In genomic region chrX:73965307-73965706, GRCm38 (mm10) we compare ENCODE assay signal across 7 mouse cellular contexts. TPM values are rescaled to one million over a fixed set of nuclear protein-coding genes. Genes with fewer than 3 reads are reported as not detected.
DNase-seq lines count a peak whose midpoint lies in the region; ATAC-seq and TF ChIP-seq lines count a peak whose summit lies in the region.

No protein-coding gene starts in this region.

- no peak for TF ChIP-seq CTCF in E14TG2a.4 (conservative IDR thresholded peaks at IDR 0.05; ENCODE audit: low read length)
- TF ChIP-seq CTCF in embryonic fibroblast, embryonic 13.5 days (IDR thresholded peaks at IDR 0.05; ENCODE audit: borderline replicate concordance, insufficient read depth, low read length): no peak
- no peak for TF ChIP-seq CTCF in spleen, adult 2 months (IDR thresholded peaks at IDR 0.05; ENCODE audit: extremely low read depth, insufficient read depth, insufficient read length, insufficient replicate concordance)

- peaks cover 44% of the 10 kb centered on the region for H3K36me3 ChIP-seq in E14TG2a.4 (ENCODE audit: insufficient read depth, low read length)
- no peaks in the 10 kb centered on the region for H3K36me3 ChIP-seq in hindbrain, embryonic 16.5 days (ENCODE audit: control insufficient read depth, insufficient read depth, low read length)
- no peaks in the 10 kb centered on the region; the same call in 1 of the 2 replicates for H3K36me3 ChIP-seq in spleen, adult 2 months (ENCODE audit: control insufficient read depth, insufficient read depth, low read length)

- no peaks in the 10 kb centered on the region for H3K9me3 ChIP-seq in E14TG2a.4 (ENCODE audit: low read length)
- H3K9me3 ChIP-seq in hindbrain, embryonic 16.5 days (ENCODE audit: control insufficient read depth, low read length): no peaks in the 10 kb centered on the region; the same call in 1 of the 2 replicates

- ATAC-seq in hindbrain, embryonic 16.5 days: no peak

- no peak for TF ChIP-seq POLR2A in embryonic fibroblast, embryonic 13.5 days (IDR thresholded peaks at IDR 0.05; ENCODE audit: low read depth, low read length)
- no peak for TF ChIP-seq POLR2A in spleen, adult 2 months (IDR thresholded peaks at IDR 0.05; ENCODE audit: low read depth, low read length)

- peak overlapping the region; percentile 98 for H3K27ac ChIP-seq in embryonic fibroblast, embryonic 13.5 days (ENCODE audit: insufficient read depth, low read length)
- no peak overlapping the region; the same call in 1 of the 2 replicates for H3K27ac ChIP-seq in hindbrain, embryonic 16.5 days (ENCODE audit: low read depth, low read length)
- H3K27ac ChIP-seq in spleen, adult 2 months (ENCODE audit: insufficient read depth, low read length): peak overlapping the region; percentile 100

- H3K4me1 ChIP-seq in E14TG2a.4 (replicated peaks; ENCODE audit: low read depth, low read length): peaks cover 57% of the 10 kb centered on the region
- no peaks in the 10 kb centered on the region; the same call in 1 of the 2 replicates for H3K4me1 ChIP-seq in embryonic fibroblast, embryonic 13.5 days (ENCODE audit: control insufficient read depth, insufficient read depth, low read length)
- peaks cover 22% of the 10 kb centered on the region for H3K4me1 ChIP-seq in hindbrain, embryonic 16.5 days (ENCODE audit: control insufficient read depth, insufficient read depth, low read depth, low read length)
- H3K4me1 ChIP-seq in spleen, adult 2 months (ENCODE audit: control insufficient read depth, insufficient read depth, insufficient read length): peaks cover 3% of the 10 kb centered on the region; the same call in 1 of the 2 replicates

- H3K27me3 ChIP-seq in E14TG2a.4 (ENCODE audit: insufficient read depth, low read length): no peaks in the 10 kb centered on the region
- no peaks in the 10 kb centered on the region for H3K27me3 ChIP-seq in hindbrain, embryonic 16.5 days (replicated peaks; ENCODE audit: control insufficient read depth, insufficient read depth, low read length)
- H3K27me3 ChIP-seq in spleen, adult 2 months (ENCODE audit: control insufficient read depth, insufficient read depth, low read length): no peaks in the 10 kb centered on the region

- 23% methylated on average over 20 of the region's 20 CpGs for WGBS in hindbrain, embryonic 16.5 days
- 27% methylated on average over 20 of the region's 20 CpGs for WGBS in spleen, adult 2 months

- peak; percentile 40 for DNase-seq in adrenal gland, adult 8-10 months
- peak; percentile 39 for DNase-seq in left cerebral cortex, adult 11 months (ENCODE audit: low spot score)
- peak; percentile 49 for DNase-seq in lung, postnatal 14 days
- peak in 1 of 2 experiments; percentile 54 for DNase-seq in spleen, adult 2 months (ENCODE audit: low read depth in 1 of 2, low spot score in 2 of 2)

- peak overlapping the region; percentile 91 for H3K4me3 ChIP-seq in E14TG2a.4 (replicated peaks; ENCODE audit: low read length)
- H3K4me3 ChIP-seq in embryonic fibroblast, embryonic 13.5 days (ENCODE audit: insufficient read depth, low read length): peak overlapping the region; percentile 88
- H3K4me3 ChIP-seq in hindbrain, embryonic 16.5 days (ENCODE audit: low read length): peak overlapping the region; percentile 63
- peak overlapping the region; percentile 99 for H3K4me3 ChIP-seq in spleen, adult 2 months (ENCODE audit: extremely low read depth, insufficient read depth, insufficient read length)

- H3K9ac ChIP-seq in hindbrain, embryonic 16.5 days (ENCODE audit: low read depth, low read length): peak overlapping the region; percentile 70

- peak overlapping the region; percentile 77 for H3K4me2 ChIP-seq in hindbrain, embryonic 16.5 days (ENCODE audit: low read length)

RNA-seq across cellular contexts. Expression of gene Hcfc1, which starts 0.8 kb away (rescaled TPM):
- 10 to 100 TPM; 58.1 to 78.5 (median 68.1) TPM for total RNA-seq in adrenal gland, adult 8-10 months (2022)
- polyA plus RNA-seq in embryonic fibroblast, embryonic 13.5 days (2011; ENCODE audit: insufficient read length, low read depth, missing spikeins): 61.4 and 65.6 TPM in 2 replicates
- 38.1 and 44.2 TPM in 2 replicates for polyA plus RNA-seq in hindbrain, embryonic 16.5 days (2015; fragmentation: Nextera tagmentation; extraction: Ambion mirVana)
- 71.1 and 88.1 TPM in 2 replicates for polyA plus RNA-seq in spleen, adult 2 months (2012; rRNA removed)

RNA-seq across cellular contexts. Expression of gene Renbp, which starts 34.7 kb away (rescaled TPM):
- 10 to 100 TPM; 17.7 to 51.7 (median 30.5) TPM for total RNA-seq in adrenal gland, adult 8-10 months (2022)
- 31.4 and 42.9 TPM in 2 replicates for polyA plus RNA-seq in embryonic fibroblast, embryonic 13.5 days (2011; ENCODE audit: insufficient read length, low read depth, missing spikeins)
- polyA plus RNA-seq in hindbrain, embryonic 16.5 days (2015; fragmentation: Nextera tagmentation; extraction: Ambion mirVana): 15.2 and 16.8 TPM in 2 replicates
- 13.3 and 17.9 TPM in 2 replicates for polyA plus RNA-seq in spleen, adult 2 months (2012; rRNA removed)

RNA-seq across cellular contexts. Expression of gene Naa10, which starts 43.6 kb away (rescaled TPM):
- total RNA-seq in adrenal gland, adult 8-10 months (2022): 100 to 1,000 TPM in 1 of 4 experiments, 10 to 100 TPM in 3; 77.6 to 108 (median 89.8) TPM
- polyA plus RNA-seq in embryonic fibroblast, embryonic 13.5 days (2011; ENCODE audit: insufficient read length, low read depth, missing spikeins): 42.7 and 45.4 TPM in 2 replicates
- 89.5 and 92.9 TPM in 2 replicates for polyA plus RNA-seq in hindbrain, embryonic 16.5 days (2015; fragmentation: Nextera tagmentation; extraction: Ambion mirVana)
- 36.8 and 42.8 TPM in 2 replicates for polyA plus RNA-seq in spleen, adult 2 months (2012; rRNA removed)

RNA-seq across cellular contexts. Expression of gene Arhgap4, which starts 43.6 kb away (rescaled TPM):
- total RNA-seq in adrenal gland, adult 8-10 months (2022): 1 to 10 TPM; 2.4 to 7.7 (median 5.4) TPM
- polyA plus RNA-seq in embryonic fibroblast, embryonic 13.5 days (2011; ENCODE audit: insufficient read length, low read depth, missing spikeins): 0.40 and 0.72 TPM in 2 replicates
- polyA plus RNA-seq in hindbrain, embryonic 16.5 days (2015; fragmentation: Nextera tagmentation; extraction: Ambion mirVana): 2.7 TPM in 2 replicates
- polyA plus RNA-seq in spleen, adult 2 months (2012; rRNA removed): 289 and 344 TPM in 2 replicates

RNA-seq across cellular contexts. Expression of gene Irak1, which starts 58.4 kb away (rescaled TPM):
- 100 to 1,000 TPM; 109 to 154 (median 129) TPM for total RNA-seq in adrenal gland, adult 8-10 months (2022)
- polyA plus RNA-seq in embryonic fibroblast, embryonic 13.5 days (2011; ENCODE audit: insufficient read length, low read depth, missing spikeins): 61.2 and 68.2 TPM in 2 replicates
- 38.4 and 48.5 TPM in 2 replicates for polyA plus RNA-seq in hindbrain, embryonic 16.5 days (2015; fragmentation: Nextera tagmentation; extraction: Ambion mirVana)
- polyA plus RNA-seq in spleen, adult 2 months (2012; rRNA removed): 159 and 239 TPM in 2 replicates
